Mouse (Mus musculus) heart, embryonic 14.5 days (tissue): ENCODE data around the gene Lrrc23. TPM values are rescaled to one million over a fixed set of nuclear protein-coding genes. Genes with fewer than 3 reads are reported as not detected.
"Not testable (repeated sequence)": the region's sequence is repeated elsewhere in the genome, so short reads cannot be mapped to it uniquely, and the experiment has no call there.

Experiments used
- ATAC-seq: fragments of 200-750 bp; cut with Nextera tagmentation; 2 replicates; pipeline ENCODE4 v1.8.0; 2017; ENCODE audit warnings: low read depth, moderate TSS enrichment; ENCODE audit not compliant: insufficient number of reproducible peaks, insufficient read depth, low FRiP score
- H3K27ac ChIP-seq, 2 experiments: fragments of 200-500 bp in 1 of 2; fragments of 300-500 bp in 1 of 2; sonication (generic) in 1 of 2; replicated peaks in 1 of 2; 2 replicates each; pipeline ENCODE4 v1.5.1; 2012 to 2014; ENCODE audit warnings: low read depth in 2 of 2, low read length in 2 of 2, control low read depth in 1 of 2, mild to moderate bottlenecking in 1 of 2, mixed read lengths in 1 of 2; ENCODE audit not compliant: control insufficient read depth in 1 of 2, insufficient read depth in 1 of 2
- H3K27me3 ChIP-seq: fragments of 300-500 bp; sonication (generic); 2 replicates; pipeline ENCODE4 v1.6.1; 2014; ENCODE audit warnings: mild to moderate bottlenecking, low read length, control low read depth; ENCODE audit not compliant: control insufficient read depth, insufficient read depth
- H3K36me3 ChIP-seq: fragments of 300-500 bp; sonication (generic); 2 replicates; pipeline ENCODE4 v1.6.1; 2014; ENCODE audit warnings: mild to moderate bottlenecking, control low read depth, low read length, mixed read lengths; ENCODE audit not compliant: control insufficient read depth, insufficient read depth
- H3K4me1 ChIP-seq, 2 experiments: fragments of 200-500 bp in 1 of 2; fragments of 300-500 bp in 1 of 2; sonication (generic) in 1 of 2; 2 replicates each; pipeline ENCODE4 v1.6.1; 2012 to 2014; ENCODE audit warnings: low read length in 2 of 2, control low read depth in 1 of 2, mixed read lengths in 1 of 2; ENCODE audit not compliant: control insufficient read depth in 2 of 2, insufficient read depth in 2 of 2
- H3K4me2 ChIP-seq: fragments of 300-500 bp; sonication (generic); 2 replicates; pipeline ENCODE4 v1.6.1; 2014; ENCODE audit warnings: mild to moderate bottlenecking, low read length
- H3K4me3 ChIP-seq, 2 experiments: fragments of 200-500 bp in 1 of 2; fragments of 300-500 bp in 1 of 2; sonication (generic) in 1 of 2; 2 replicates each; pipeline ENCODE4 v1.5.1; 2012 to 2014; ENCODE audit warnings: low read length in 2 of 2, mild to moderate bottlenecking in 2 of 2, control low read depth in 1 of 2, low read depth in 1 of 2, moderate library complexity in 1 of 2; ENCODE audit not compliant: control insufficient read depth in 1 of 2, insufficient read depth in 1 of 2
- H3K9ac ChIP-seq: fragments of 300-500 bp; sonication (generic); 2 replicates; pipeline ENCODE4 v1.6.1; 2014; ENCODE audit warnings: mild to moderate bottlenecking, low read length
- H3K9me3 ChIP-seq: fragments of 300-500 bp; sonication (generic); 2 replicates; pipeline ENCODE4 v1.6.1; 2016; ENCODE audit warnings: low read length, control low read depth; ENCODE audit not compliant: control insufficient read depth
- WGBS: fragments of 180-500 bp; shearing (Covaris S2); extraction: QIAGEN DNeasy Blood & Tissue Kit; methylation state at CpG from one replicate; pipeline ENCODE4 v1.1.7; 2014; 5-methylcytosine and 5-hydroxymethylcytosine counted together
- polyA plus RNA-seq: library from polyadenylated mRNA; unstranded; fragments of >200 nt; fragmentation: Nextera tagmentation; extraction: Ambion mirVana; gene quantifications from 2 replicates; pipeline ENCODE4 v1.2.1, GENCODE M21; 2014

The Lrrc23 gene
- polyA plus RNA-seq, 1 experiment from 2014 or later, result not detected

DNA sequence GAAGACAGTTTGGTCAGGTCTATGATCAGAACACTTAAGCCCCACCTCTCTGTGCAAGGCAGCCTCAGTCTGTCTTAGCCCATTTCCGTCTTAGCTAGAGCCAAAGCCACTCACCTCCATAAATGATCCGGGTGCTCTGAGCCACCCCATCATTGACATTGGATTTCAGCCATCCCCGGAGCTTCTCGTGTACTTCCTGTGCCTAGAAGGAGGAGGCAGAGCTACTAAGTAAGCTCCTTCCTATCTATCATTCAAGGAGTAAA, 31.8 kb upstream of the Lrrc23 start:
- Histone ChIP-seq H3K36me3 (peaks cover 42% of the 10 kb centered on the region), H3K27me3 (no peaks in the 10 kb centered on the region), H3K4me1 (peaks cover 23 to 51% of the 10 kb centered on the region in 2 experiments), H3K27ac (0 out of 4 replicates have a peak overlapping the region, but pooled peaks of 1 of the 2 experiments have one; percentile 99), H3K9ac (no peak overlapping the region; the same call in 1 of the 2 replicates), H3K4me2 (peak overlapping the region; percentile 74; the same call in 1 of the 2 replicates), H3K4me3 (no peak overlapping the region), H3K9me3 (no peaks in the 10 kb centered on the region)
- no peak for ATAC-seq
- WGBS, result 54% methylated on average over 4 of the region's 4 CpGs

DNA sequence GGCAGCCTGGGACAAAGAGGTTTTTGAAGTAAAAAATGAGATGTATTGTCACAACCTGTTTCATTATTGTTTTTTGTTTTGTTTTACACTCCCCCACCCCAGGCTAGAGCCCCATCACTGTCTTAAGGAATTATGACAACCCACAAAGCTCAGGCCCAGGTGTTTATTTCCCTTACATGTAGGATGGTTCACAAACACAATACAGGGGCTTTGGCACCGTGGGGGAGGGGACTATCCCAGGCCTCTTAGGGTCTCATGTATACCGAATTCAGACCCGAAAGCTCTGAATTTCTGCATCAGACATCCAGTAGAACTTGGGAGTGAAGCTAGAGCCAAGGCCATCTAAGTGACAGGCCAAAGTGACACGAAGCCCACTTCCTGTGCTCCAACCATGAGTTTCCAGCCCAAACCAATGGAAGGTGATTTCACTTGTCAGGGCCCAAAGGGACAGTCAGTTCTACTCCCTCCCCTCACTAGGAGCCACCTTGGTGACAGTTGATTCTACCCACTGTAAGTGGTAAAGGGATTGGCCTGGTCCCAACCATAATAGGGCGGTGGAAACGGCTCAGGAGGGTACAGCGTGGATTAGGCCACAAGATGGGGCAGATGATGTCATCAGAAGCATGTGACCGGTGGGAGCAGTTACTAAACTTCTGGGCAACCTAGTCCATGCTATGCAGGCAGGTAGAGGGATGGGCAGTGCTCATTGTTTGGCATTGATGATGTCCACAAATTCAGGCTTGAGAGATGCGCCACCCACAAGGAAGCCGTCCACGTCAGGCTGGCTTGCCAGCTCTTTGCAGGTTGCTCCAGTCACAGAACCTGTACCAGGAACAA, 31.3 kb upstream of the Lrrc23 start:
- not testable (repeated sequence) for H3K9me3 ChIP-seq, ATAC-seq, H3K27me3 ChIP-seq, H3K4me3 ChIP-seq, H3K9ac ChIP-seq
- H3K27ac ChIP-seq, result peak overlapping the region in 1 of 2 experiments; percentile 96; a peak in 2 of 4 replicates
- H3K4me2 ChIP-seq, result peak overlapping the region; percentile 98; the same call in 1 of the 2 replicates
- 72% methylated on average over 11 of the region's 11 CpGs for WGBS
- peaks cover 27 to 57% of the 10 kb centered on the region in 2 experiments for H3K4me1 ChIP-seq
- peaks cover 38% of the 10 kb centered on the region for H3K36me3 ChIP-seq

DNA sequence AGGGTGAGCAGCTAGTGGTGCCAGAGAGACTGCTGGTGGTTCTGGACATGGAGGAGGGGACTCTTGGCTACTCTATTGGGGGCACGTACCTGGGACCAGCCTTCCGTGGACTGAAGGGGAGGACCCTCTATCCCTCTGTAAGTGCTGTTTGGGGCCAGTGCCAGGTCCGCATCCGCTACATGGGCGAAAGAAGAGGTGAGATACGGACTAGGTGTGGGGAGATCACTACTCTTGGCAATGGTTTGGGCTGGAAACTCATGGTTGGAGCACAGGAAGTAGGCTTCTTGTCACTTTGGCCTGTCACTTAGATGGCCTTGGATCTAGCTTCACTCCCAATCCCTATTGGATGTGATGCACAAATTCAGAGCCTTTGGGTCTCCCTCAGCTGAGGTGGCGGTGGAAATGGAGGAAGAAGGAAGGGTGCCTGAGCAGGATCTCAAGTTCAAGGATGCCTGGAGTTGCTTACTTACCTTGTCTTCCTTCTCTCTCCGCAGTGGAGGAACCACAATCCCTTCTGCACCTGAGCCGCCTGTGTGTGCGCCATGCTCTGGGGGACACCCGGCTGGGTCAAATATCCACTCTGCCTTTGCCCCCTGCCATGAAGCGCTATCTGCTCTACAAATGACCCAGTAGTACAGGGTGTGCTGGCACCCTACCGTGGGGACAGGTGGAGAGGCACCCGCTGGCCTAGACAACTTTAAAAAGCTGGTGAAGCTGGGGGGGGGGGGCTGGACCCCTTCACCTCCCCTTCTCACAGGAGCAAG, 30.4 kb upstream of the Lrrc23 start:
- H3K4me3 ChIP-seq, result peak overlapping the region; percentile 68 to 76
- H3K4me1 ChIP-seq, result peaks cover 27 to 62% of the 10 kb centered on the region in 2 experiments
- ATAC-seq, result 0 out of 2 replicates have a peak, but pooled peaks have one; percentile 0
- H3K9me3 ChIP-seq, result no peaks in the 10 kb centered on the region
- H3K36me3 ChIP-seq, result peaks cover 30% of the 10 kb centered on the region
- WGBS, result 37% methylated on average over 14 of the region's 14 CpGs
- no peaks in the 10 kb centered on the region for H3K27me3 ChIP-seq
- H3K9ac ChIP-seq, result peak overlapping the region; percentile 91
- peak overlapping the region; percentile 98 for H3K4me2 ChIP-seq
- peak overlapping the region; percentile 31 to 96 for H3K27ac ChIP-seq

DNA sequence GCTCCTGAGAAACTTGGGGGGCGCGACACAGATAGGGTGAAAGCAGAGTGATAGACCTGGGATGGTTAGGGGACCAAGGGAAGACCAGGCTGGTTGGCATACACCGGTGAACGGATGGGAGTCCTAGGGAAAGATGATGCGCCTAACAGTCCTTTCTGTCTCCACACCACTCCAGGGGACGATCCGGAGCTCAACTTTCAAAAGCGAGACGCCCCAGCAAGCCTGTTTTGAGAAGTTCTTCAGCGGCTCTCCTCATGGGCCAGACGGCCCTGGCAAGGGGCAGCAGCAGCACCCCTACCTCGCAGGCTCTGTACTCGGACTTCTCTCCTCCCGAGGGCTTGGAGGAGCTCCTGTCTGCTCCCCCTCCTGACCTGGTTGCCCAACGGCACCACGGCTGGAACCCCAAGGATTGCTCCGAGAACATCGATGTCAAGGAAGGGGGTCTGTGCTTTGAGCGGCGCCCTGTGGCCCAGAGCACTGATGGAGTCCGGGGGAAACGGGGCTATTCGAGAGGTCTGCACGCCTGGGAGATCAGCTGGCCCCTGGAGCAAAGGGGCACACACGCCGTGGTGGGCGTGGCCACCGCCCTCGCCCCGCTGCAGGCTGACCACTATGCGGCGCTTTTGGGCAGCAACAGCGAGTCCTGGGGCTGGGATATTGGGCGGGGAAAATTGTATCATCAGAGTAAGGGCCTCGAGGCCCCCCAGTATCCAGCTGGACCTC, 29.7 kb upstream of the Lrrc23 start:
- Histone ChIP-seq H3K4me3 (peak overlapping the region; percentile 68 to 76), H3K27me3 (no peaks in the 10 kb centered on the region), H3K9me3 (no peaks in the 10 kb centered on the region), H3K36me3 (peaks cover 29% of the 10 kb centered on the region), H3K4me1 (peaks cover 22 to 54% of the 10 kb centered on the region in 2 experiments), H3K27ac (peak overlapping the region; percentile 92 to 96), H3K9ac (peak overlapping the region; percentile 91), H3K4me2 (peak overlapping the region; percentile 98)
- ATAC-seq, result peak; percentile 42
- under 1% methylated on average over 35 of the region's 35 CpGs for WGBS

DNA sequence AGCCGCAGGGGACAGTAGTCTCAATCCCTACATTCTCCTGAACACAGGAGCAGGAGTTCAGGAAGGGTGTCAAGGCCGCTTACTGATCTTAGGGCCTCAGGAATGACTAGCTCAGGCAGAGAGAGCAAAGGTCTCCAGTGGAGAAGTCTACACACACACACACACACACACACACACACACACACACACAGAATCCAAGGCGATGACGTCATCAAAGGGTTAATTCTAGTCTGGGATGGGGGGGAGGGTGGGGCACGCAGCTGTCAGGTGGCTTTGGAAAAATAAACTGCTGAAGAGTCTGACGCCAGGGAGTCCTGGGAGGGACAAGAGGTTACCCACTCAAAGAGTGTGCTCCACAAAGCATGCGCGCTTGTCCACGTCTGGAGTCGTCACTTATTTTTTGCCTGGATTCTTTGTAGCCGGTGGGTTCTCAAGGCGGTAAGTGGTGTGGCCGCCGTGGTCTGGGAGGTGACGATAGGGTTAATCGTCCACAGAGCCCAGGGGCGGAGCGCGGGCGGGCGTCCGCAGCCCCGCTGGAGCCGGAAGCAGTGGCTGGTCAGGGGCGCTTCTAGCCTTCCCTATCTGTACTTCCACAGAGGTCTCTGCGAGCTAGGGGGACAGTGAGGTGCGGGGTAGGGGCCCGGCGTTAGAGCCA, 29.0 kb upstream of the Lrrc23 start, which contains the start of gene Spsb2:
TSS of gene Spsb2 (plus strand) at position 304 of the 655 bp plus-strand sequence.
- Histone ChIP-seq H3K9ac (peak within 1 kb of the TSS; percentile 91), H3K9me3 (no peaks in the 10 kb centered on the region), H3K4me3 (peak within 1 kb of the TSS; percentile 68 to 76), H3K4me2 (peak within 1 kb of the TSS; percentile 98), H3K27ac (peak within 1 kb of the TSS; percentile 92 to 96), H3K27me3 (no peaks in the 10 kb centered on the region), H3K36me3 (peaks cover 29% of the 10 kb centered on the region), H3K4me1 (peaks cover 21 to 53% of the 10 kb centered on the region in 2 experiments)
- peak; percentile 55 for ATAC-seq
- WGBS, result 3% methylated on average over 29 of the region's 29 CpGs

DNA sequence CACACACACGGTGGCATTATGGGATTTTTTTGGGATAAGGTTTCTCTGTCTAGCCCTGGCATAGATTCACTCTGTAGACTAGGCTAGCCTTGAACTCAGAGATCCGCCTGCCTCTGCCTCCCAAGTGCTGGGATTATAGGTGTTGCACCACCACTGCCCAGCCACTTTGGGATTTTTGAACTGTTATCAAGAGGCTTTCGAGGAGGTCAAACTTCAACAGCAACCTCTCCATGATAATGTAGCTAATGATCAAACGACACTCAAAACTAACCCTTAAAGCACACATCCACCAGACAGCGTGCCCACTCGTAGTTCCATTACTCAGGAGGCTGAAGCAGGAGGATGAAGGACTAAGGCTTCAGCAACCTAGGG, 28.4 kb upstream of the Lrrc23 start:
- peak overlapping the region; percentile 91 for H3K9ac ChIP-seq

More for the DNA sequence above, 28.4 kb upstream of the Lrrc23 start:
- Histone ChIP-seq H3K4me2 (peak overlapping the region; percentile 98), H3K4me3 (peak overlapping the region in 1 of 2 experiments; percentile 68; a peak in 2 of 4 replicates), H3K9me3 (no peaks in the 10 kb centered on the region), H3K4me1 (peaks cover 21 to 53% of the 10 kb centered on the region in 2 experiments), H3K27ac (peak overlapping the region; percentile 92 to 96), H3K27me3 (no peaks in the 10 kb centered on the region), H3K36me3 (peaks cover 29% of the 10 kb centered on the region)
- ATAC-seq, result no peak
- 62% methylated on average over 6 of the region's 6 CpGs for WGBS
